Mouse (Mus musculus): ENCODE results near the gene Rpl4.

DNA sequence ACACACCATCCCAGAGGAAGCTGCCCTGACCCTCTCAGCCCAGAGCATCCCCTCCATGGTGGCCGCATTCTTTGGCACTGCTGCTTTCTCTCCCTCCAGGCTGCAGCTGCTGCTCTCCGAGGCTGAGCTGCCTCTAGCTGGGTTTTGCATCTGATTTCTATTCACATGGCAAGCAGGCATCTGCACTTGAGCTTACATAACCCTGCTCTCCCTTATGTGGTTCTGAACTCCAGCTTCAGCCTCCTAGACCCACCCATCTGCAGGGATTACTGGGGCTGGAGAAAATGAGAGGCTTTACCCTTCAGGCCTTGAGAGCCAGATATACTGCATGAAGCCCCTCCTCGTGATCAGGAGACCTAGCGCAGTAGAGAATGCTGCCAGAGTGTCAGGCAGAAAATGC, 22.4 kb downstream of the Rpl4 start:
- no peak for TF ChIP-seq CTCF (IDR thresholded peaks at IDR 0.05; ENCODE audit: low read depth, low read length)
- no peak for TF ChIP-seq POLR2A (IDR thresholded peaks at IDR 0.05; ENCODE audit: borderline replicate concordance, low read depth, low read length)

All from bone marrow macrophage, adult 2 months (primary cell).